Mouse (Mus musculus): ENCODE results near the gene Mbtd1.
A peak's percentile ranks its signal among the peaks of the same experiment; 100 is the strongest.
"Not testable (repeated sequence)": the region's sequence is repeated elsewhere in the genome, so short reads cannot be mapped to it uniquely, and the experiment has no call there.

Mbtd1 gene

GRCm38 (mm10) chr11:93885572-93886410, at the start of gene Mbtd1, which contains the start of gene Utp18:
TSS of gene Mbtd1 (plus strand) at chr11:93885852.
TSS of gene Utp18 (minus strand) at chr11:93885766.
- DNase-seq (ENCODE audit: low spot score in 2 of 2), result peak; percentile 99

GRCm38 (mm10) chr11:93847342-93847741, 38.3 kb upstream of the Mbtd1 start:
- no peak for DNase-seq (ENCODE audit: low spot score in 2 of 2)

- DNase-seq (ENCODE audit: low spot score in 2 of 2), result no peak
These were observed 33.1 kb upstream of the Mbtd1 start for GRCm38 (mm10) chr11:93852546-93852945.

GRCm38 (mm10) chr11:93856284-93856955, 29.2 kb upstream of the Mbtd1 start:
- DNase-seq (ENCODE audit: low spot score in 2 of 2), result peak; percentile 15 to 23

- no peak for DNase-seq (ENCODE audit: low spot score in 2 of 2)
These were observed 25.0 kb upstream of the Mbtd1 start for GRCm38 (mm10) chr11:93860540-93861172.

- peak; percentile 6 to 11 for DNase-seq (ENCODE audit: low spot score in 2 of 2)
These were observed 24.5 kb upstream of the Mbtd1 start for GRCm38 (mm10) chr11:93861193-93861592.

- no peak for DNase-seq (ENCODE audit: low spot score in 2 of 2)
These were observed 23.5 kb upstream of the Mbtd1 start for GRCm38 (mm10) chr11:93862045-93862623.

- DNase-seq (ENCODE audit: low spot score in 2 of 2), result no peak
These were observed 23.0 kb upstream of the Mbtd1 start for GRCm38 (mm10) chr11:93862638-93863037.

GRCm38 (mm10) chr11:93884068-93884467, 1.6 kb upstream of the Mbtd1 start:
- DNase-seq (ENCODE audit: low spot score in 2 of 2), result no peak

GRCm38 (mm10) chr11:93884901-93885571, 616 bp upstream of the Mbtd1 start:
- DNase-seq (ENCODE audit: low spot score in 2 of 2), result peak; percentile 74 to 78

- DNase-seq (ENCODE audit: low spot score in 2 of 2), result peak; percentile 18 to 35
These were observed 893 bp downstream of the Mbtd1 start for GRCm38 (mm10) chr11:93886411-93887079.

GRCm38 (mm10) chr11:93887080-93887447, 1.4 kb downstream of the Mbtd1 start:
- peak; percentile 12 to 34 for DNase-seq (ENCODE audit: low spot score in 2 of 2)

GRCm38 (mm10) chr11:93897732-93898131, 12.1 kb downstream of the Mbtd1 start:
- DNase-seq (ENCODE audit: low spot score in 2 of 2), result no peak

- DNase-seq (ENCODE audit: low spot score in 2 of 2), result no peak
These were observed 21.2 kb downstream of the Mbtd1 start for GRCm38 (mm10) chr11:93906834-93907233.

GRCm38 (mm10) chr11:93907839-93908238, 22.2 kb downstream of the Mbtd1 start:
- DNase-seq (ENCODE audit: low spot score in 2 of 2), result no peak

GRCm38 (mm10) chr11:93908829-93909228, 23.2 kb downstream of the Mbtd1 start:
- DNase-seq (ENCODE audit: low spot score in 2 of 2), result no peak

GRCm38 (mm10) chr11:93911603-93912002, 26.0 kb downstream of the Mbtd1 start:
- DNase-seq (ENCODE audit: low spot score in 2 of 2), result no peak

GRCm38 (mm10) chr11:93915019-93915418, 29.4 kb downstream of the Mbtd1 start:
- not testable (repeated sequence) for DNase-seq (ENCODE audit: low spot score in 2 of 2)

GRCm38 (mm10) chr11:93929106-93929505, 43.5 kb downstream of the Mbtd1 start:
- no peak for DNase-seq (ENCODE audit: low spot score in 2 of 2)

GRCm38 (mm10) chr11:93940906-93941305, 55.3 kb downstream of the Mbtd1 start:
- peak; percentile 46 to 50 for DNase-seq (ENCODE audit: low spot score in 2 of 2)

- no peak for DNase-seq (ENCODE audit: low spot score in 2 of 2)
These were observed 59.3 kb downstream of the Mbtd1 start for GRCm38 (mm10) chr11:93944986-93945385.
